Mouse (Mus musculus) duodenum, adult 2 months (tissue): ENCODE results near the gene Maneal. TPM values are rescaled to one million over a fixed set of nuclear protein-coding genes. Genes with fewer than 3 reads are reported as not detected.

Experiments
- polyA plus RNA-seq: library from polyadenylated mRNA; depleted of rRNA; stranded (reverse); fragments of >200 nt; gene quantifications from 2 replicates; pipeline ENCODE4 v1.2.3, GENCODE M21; 2012; ENCODE audit warnings: low replicate concordance; rRNA removed

The Maneal gene
- polyA plus RNA-seq = 0.14 and 0.25 TPM in 2 replicates

GRCm38 (mm10) chr4:124861283-124862188 lies at the start of gene Maneal:
Maneal (minus strand) TSS chr4:124862171.

DNA sequence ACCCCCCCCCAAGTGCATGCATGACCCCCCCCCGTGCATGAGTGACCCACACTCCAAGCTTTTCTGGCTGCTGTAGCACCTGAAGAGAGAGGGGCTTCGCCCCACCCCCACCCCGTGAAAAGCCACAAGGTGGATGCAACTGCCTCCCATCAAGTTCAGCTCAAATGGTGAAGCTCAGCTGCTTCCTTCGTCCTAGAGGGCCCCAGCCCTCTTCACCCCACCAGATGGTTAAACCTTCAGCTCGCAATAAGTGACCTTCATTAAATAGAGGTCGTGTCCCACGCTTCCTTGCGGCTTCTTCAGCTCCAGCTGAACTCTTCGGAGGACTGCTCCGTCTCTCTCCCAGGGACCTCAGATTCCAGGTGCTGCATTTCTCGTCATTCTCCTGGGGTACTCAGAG lies 18.6 kb upstream of the Maneal start, which contains the start of gene Epha10:
TSS of gene Epha10 (plus strand) at position 301 of the 400 bp plus-strand sequence.

GRCm38 (mm10) chr4:124850933-124851658 lies 10.9 kb downstream of the Maneal start, which contains the start of gene 1110065P20Rik:
1110065P20Rik (minus strand) TSS chr4:124851196.

DNA sequence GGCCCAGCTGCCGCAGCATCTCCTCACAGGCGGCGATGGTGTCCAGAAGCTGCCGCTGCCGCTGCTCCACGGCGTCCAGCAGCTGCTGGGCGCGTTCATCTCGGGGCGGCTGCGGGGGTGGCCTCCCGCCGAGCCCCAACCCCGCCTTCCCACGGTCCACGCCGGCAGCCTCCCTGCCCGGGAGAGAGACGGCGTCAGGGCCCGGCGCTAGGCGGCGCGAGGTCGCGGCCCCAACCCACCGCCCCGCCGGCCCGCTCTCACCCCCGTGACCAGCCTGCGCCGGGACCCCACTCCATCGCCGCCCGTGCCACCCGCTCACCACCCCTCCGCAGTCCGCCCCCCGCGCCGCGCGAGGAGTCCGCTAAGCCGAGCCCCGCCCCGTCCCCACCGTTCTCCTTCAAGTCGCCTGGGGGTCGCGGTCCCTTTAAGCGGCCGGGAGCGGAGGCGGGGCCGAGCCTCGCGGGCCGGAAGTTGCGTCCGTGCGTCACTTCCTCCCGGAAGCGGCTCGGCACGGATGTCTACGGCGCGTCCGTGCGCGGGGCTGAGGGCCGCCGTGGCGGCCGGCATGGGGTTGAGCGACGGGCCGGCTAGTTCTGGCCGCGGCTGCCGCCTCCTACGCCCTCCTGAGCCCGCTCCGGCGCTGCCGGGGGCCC lies 11.6 kb downstream of the Maneal start, which contains the start of gene Yrdc:
TSS of gene Yrdc (plus strand) at position 419 of the 653 bp plus-strand sequence.

Other genes starting within 250 kb of the Maneal start
- 0.02 TPM in 2 replicates for gene Pou3f1, start 205.4 kb downstream of the Maneal start, polyA plus RNA-seq
- 0.62 and 1.1 TPM in 2 replicates for gene Utp11, start 168.6 kb downstream of the Maneal start, polyA plus RNA-seq
- gene Fhl3, start 161.5 kb downstream of the Maneal start, polyA plus RNA-seq = 6.3 and 13.5 TPM in 2 replicates
- 3.0 and 3.8 TPM in 2 replicates for gene Sf3a3, start 147.4 kb downstream of the Maneal start, polyA plus RNA-seq
- gene Inpp5b, start 120.3 kb downstream of the Maneal start, polyA plus RNA-seq = 28.4 TPM in 2 replicates
- 4.7 and 7.8 TPM in 2 replicates for gene Mtf1, start 60.1 kb downstream of the Maneal start, polyA plus RNA-seq
- 29.4 and 29.6 TPM in 2 replicates for gene Yrdc, start 11.5 kb downstream of the Maneal start, polyA plus RNA-seq
- gene 1110065P20Rik, start 11.0 kb downstream of the Maneal start, polyA plus RNA-seq = 24.1 and 37.4 TPM in 2 replicates
- gene Epha10, start 18.7 kb upstream of the Maneal start, polyA plus RNA-seq = not detected in 2 replicates
- gene 9930104L06Rik, start 74.9 kb upstream of the Maneal start, polyA plus RNA-seq = 7.5 and 13.1 TPM in 2 replicates
- gene Cdca8, start 77.1 kb upstream of the Maneal start, polyA plus RNA-seq = 14.9 and 15.1 TPM in 2 replicates
- gene Rspo1, start 124.3 kb upstream of the Maneal start, polyA plus RNA-seq = 2.7 TPM in 2 replicates
- gene Gnl2, start 154.4 kb upstream of the Maneal start, polyA plus RNA-seq = 2.5 and 3.3 TPM in 2 replicates
- gene Dnali1, start 203.5 kb upstream of the Maneal start, polyA plus RNA-seq = not detected in 2 replicates
- 4.3 and 5.0 TPM in 2 replicates for gene Snip1, start 204.5 kb upstream of the Maneal start, polyA plus RNA-seq
- gene Meaf6, start 223.0 kb upstream of the Maneal start, polyA plus RNA-seq = 4.0 and 5.3 TPM in 2 replicates